Mouse (Mus musculus) spleen, adult 2 months (tissue): ENCODE measurements around the gene Mrtfb.

ENCODE experiments used
- CTCF ChIP-seq: fragments of 200-500 bp; IDR thresholded peaks from 2 replicates; pipeline ENCODE4 v1.5.1; 2011; ENCODE audit warnings: mild to moderate bottlenecking, inconsistent platforms; ENCODE audit not compliant: insufficient read depth, insufficient read length, insufficient replicate concordance; ENCODE audit errors: extremely low read depth
- POLR2A ChIP-seq: fragments of 200-500 bp; IDR thresholded peaks from 2 replicates; pipeline ENCODE4 v1.6.1; 2011; ENCODE audit warnings: low read depth, low read length, inconsistent platforms

DNA sequence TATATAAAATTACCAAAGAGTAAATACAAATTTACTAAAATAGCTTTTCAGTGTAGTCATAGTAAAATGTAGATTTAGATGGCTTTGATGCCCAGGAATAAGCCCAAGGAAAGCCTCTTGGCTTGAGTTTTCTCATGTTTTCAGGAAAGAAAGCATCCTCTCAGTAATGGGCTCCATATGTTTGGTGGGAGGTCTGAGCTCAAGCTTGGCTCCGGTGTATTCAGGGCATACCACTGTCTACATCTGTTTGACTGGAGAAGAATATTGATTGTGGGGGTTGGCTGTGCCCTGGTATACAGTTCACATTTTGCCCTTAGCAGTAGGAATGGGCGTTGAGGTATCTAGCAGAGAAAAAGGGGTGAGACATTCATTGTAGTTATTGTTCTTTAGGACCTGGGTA lies 13.1 kb downstream of the Mrtfb start:
- TF ChIP-seq CTCF = no peak
- TF ChIP-seq POLR2A = no peak
